Mouse (Mus musculus): ENCODE data around the gene Dnlz. TPM values are rescaled to one million over a fixed set of nuclear protein-coding genes. Genes with fewer than 3 reads are reported as not detected.
"Not testable (repeated sequence)": the region's sequence is repeated elsewhere in the genome, so short reads cannot be mapped to it uniquely, and the experiment has no call there.

Gene Dnlz
- polyA plus RNA-seq, 1 experiment from 2014 or later, result 30.6 TPM

GRCm38 (mm10) chr2:26387713-26388112 is 35.8 kb upstream of the Dnlz start:
- Histone ChIP-seq H3K36me3 (ENCODE audit: insufficient read depth, low read length) (peaks cover 60% of the 10 kb centered on the region), H3K4me3 (ENCODE audit: low read length) (peak overlapping the region; percentile 90; the same call in 1 of the 2 replicates)
- WGBS, result 84% methylated on average over 3 of the region's 3 CpGs

GRCm38 (mm10) chr2:26380871-26381270 is 29.0 kb upstream of the Dnlz start:
- not testable (repeated sequence) for H3K4me1 ChIP-seq (ENCODE audit: insufficient read depth, low read length); H3K9me3 ChIP-seq (ENCODE audit: low read length); H3K27ac ChIP-seq (ENCODE audit: low read length); H3K27me3 ChIP-seq (ENCODE audit: insufficient read depth, low read length)
- ATAC-seq (ENCODE audit: low FRiP score, low TSS enrichment), result 0 out of 2 replicates have a peak, but pooled peaks have one; percentile 10
- H3K36me3 ChIP-seq (ENCODE audit: insufficient read depth, low read length), result peaks cover 59% of the 10 kb centered on the region
- H3K9ac ChIP-seq (replicated peaks; ENCODE audit: low read length), result peak overlapping the region; percentile 77
- 30% methylated on average over 6 of the region's 6 CpGs for WGBS
- peak overlapping the region; percentile 79 for H3K4me2 ChIP-seq (replicated peaks; ENCODE audit: low read depth, low read length)
- peak overlapping the region; percentile 79 for H3K4me3 ChIP-seq (ENCODE audit: low read length)

More at GRCm38 (mm10) chr2:26387713-26388112, 35.8 kb upstream of the Dnlz start:
- no peak for ATAC-seq (ENCODE audit: low FRiP score, low TSS enrichment)
- Histone ChIP-seq H3K9me3 (ENCODE audit: low read length) (no peaks in the 10 kb centered on the region), H3K27ac (ENCODE audit: low read length) (no peak overlapping the region), H3K4me1 (ENCODE audit: insufficient read depth, low read length) (peaks cover 18% of the 10 kb centered on the region), H3K9ac (replicated peaks; ENCODE audit: low read length) (peak overlapping the region; percentile 93; the same call in 1 of the 2 replicates), H3K27me3 (ENCODE audit: insufficient read depth, low read length) (no peaks in the 10 kb centered on the region), H3K4me2 (replicated peaks; ENCODE audit: low read depth, low read length) (peak overlapping the region; percentile 92)

DNA sequence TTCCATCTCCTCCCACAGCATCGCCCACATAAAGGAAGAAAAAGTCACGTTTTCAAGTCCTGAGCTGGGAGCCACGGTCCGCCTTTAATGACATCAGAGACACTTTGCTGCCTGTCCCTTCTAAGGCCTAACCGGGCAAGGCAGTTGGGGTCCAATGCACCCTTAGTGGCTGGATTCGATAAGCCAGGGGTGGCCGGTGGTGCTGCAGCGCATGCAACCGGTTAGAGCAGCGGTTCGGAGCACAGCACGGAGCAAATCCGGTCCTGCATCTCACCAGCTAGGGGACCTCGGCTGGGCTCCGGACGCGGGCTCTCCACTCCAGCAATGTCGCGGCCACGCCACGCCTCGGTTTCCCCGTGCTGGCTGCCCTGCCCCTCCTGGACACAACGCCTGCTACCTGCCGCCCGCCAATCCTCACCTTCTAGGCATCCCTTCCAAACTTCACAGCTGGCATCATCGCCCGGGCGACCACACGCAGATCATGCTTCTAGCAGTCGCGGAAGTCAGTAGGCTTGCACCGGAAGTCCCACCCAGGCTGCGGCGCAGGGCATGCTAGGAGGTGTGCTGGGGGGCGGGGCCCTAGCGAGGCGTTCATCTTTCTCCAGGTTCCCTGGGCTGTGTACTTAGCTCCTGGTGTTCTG is 28.3 kb upstream of the Dnlz start, which contains the start of gene Snapc4:
Gene Snapc4, minus strand, starts transcription at position 523 of the 641 bp plus-strand sequence.
- peaks cover 58% of the 10 kb centered on the region for H3K36me3 ChIP-seq (ENCODE audit: insufficient read depth, low read length)

DNA sequence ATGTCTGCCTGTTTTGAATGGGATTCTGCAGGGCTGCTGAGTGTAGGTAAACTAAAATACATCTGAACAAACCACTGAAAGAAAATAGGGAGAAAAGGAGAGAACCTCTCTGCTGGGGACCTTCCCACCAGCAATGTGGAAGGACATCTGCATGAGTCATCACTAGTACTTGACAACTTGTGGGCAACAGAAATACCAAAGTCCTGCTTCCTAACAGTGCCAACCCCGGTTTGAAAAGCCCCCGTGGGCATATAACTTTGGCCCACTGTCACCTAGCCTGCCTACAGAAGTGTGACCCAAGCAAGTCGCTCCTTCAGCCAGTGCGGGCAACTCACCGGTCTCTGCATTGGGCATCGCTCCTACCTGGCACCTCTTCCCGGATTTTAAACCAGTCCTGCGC is 20.5 kb upstream of the Dnlz start:
- H3K4me2 ChIP-seq (replicated peaks; ENCODE audit: low read depth, low read length), result no peak overlapping the region
- no peaks in the 10 kb centered on the region for H3K4me1 ChIP-seq (ENCODE audit: insufficient read depth, low read length)
- H3K36me3 ChIP-seq (ENCODE audit: insufficient read depth, low read length), result peaks cover 85% of the 10 kb centered on the region
- H3K4me3 ChIP-seq (ENCODE audit: low read length), result no peak overlapping the region
- WGBS, result 94% methylated on average over 8 of the region's 8 CpGs
- no peak overlapping the region for H3K27ac ChIP-seq (ENCODE audit: low read length)
- ATAC-seq (ENCODE audit: low FRiP score, low TSS enrichment), result no peak
- no peak overlapping the region for H3K9ac ChIP-seq (replicated peaks; ENCODE audit: low read length)
- H3K9me3 ChIP-seq (ENCODE audit: low read length), result no peaks in the 10 kb centered on the region
- H3K27me3 ChIP-seq (ENCODE audit: insufficient read depth, low read length), result no peaks in the 10 kb centered on the region

More for the DNA sequence above, 28.3 kb upstream of the Dnlz start, which contains the start of gene Snapc4:
- ATAC-seq (ENCODE audit: low FRiP score, low TSS enrichment), result peak; percentile 97
- Histone ChIP-seq H3K4me1 (ENCODE audit: insufficient read depth, low read length) (peaks cover 6% of the 10 kb centered on the region), H3K4me3 (ENCODE audit: low read length) (peak within 1 kb of the TSS; percentile 79), H3K4me2 (replicated peaks; ENCODE audit: low read depth, low read length) (peak within 1 kb of the TSS; percentile 79), H3K27ac (ENCODE audit: low read length) (peak within 1 kb of the TSS; percentile 9; the same call in 1 of the 2 replicates), H3K9ac (replicated peaks; ENCODE audit: low read length) (peak within 1 kb of the TSS; percentile 77), H3K27me3 (ENCODE audit: insufficient read depth, low read length) (no peaks in the 10 kb centered on the region), H3K9me3 (ENCODE audit: low read length) (no peaks in the 10 kb centered on the region)
- under 1% methylated on average over 38 of the region's 38 CpGs for WGBS

DNA sequence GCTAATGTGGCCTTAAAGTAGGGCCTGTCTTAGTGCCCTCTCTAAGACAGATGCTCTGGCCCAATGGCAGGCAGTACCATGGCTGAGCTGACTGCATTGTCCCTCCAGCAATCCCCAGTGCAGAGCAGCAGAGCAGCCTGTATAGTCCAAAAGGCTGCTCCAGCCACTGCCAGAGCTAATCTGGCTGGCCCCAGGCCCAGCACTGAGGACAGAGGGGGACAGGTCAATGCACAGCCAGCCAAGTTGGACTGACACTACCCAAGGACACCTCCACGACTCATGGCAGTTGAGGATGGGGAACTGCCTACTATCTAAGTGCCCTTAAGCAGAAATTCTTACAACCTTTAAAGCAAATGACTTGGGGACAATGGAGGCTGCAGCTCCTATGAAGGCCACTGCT is 16.7 kb upstream of the Dnlz start:
- Histone ChIP-seq H3K9ac (replicated peaks; ENCODE audit: low read length) (no peak overlapping the region), H3K4me1 (ENCODE audit: insufficient read depth, low read length) (no peaks in the 10 kb centered on the region), H3K36me3 (ENCODE audit: insufficient read depth, low read length) (peaks cover 80% of the 10 kb centered on the region), H3K27ac (ENCODE audit: low read length) (no peak overlapping the region), H3K4me2 (replicated peaks; ENCODE audit: low read depth, low read length) (no peak overlapping the region), H3K27me3 (ENCODE audit: insufficient read depth, low read length) (no peaks in the 10 kb centered on the region), H3K4me3 (ENCODE audit: low read length) (no peak overlapping the region), H3K9me3 (ENCODE audit: low read length) (no peaks in the 10 kb centered on the region)
- 95% methylated on average over 1 of the region's 1 CpGs for WGBS
- ATAC-seq (ENCODE audit: low FRiP score, low TSS enrichment), result no peak

DNA sequence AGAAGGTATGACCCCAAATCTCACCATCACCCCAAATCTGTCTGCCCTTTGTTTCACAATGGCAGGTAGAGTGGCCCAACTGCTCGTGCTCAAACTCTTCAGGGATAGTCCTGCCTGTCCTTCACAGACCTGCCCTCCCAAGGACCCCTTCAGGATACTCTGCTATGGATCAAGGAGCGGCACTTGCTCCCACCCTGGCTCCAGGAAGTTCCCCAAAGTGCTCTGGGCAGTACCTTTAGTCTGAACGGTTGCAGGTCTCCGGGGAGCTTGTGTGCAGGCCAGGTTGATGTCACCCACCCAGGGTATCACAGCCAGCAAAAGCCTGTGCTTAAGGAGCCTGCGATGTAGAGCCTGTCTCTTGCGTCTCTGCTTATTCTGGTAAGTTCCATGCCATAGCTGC is 16.0 kb upstream of the Dnlz start:
- Histone ChIP-seq H3K36me3 (ENCODE audit: insufficient read depth, low read length) (peaks cover 80% of the 10 kb centered on the region), H3K4me1 (ENCODE audit: insufficient read depth, low read length) (no peaks in the 10 kb centered on the region)
- WGBS, result 93% methylated on average over 6 of the region's 6 CpGs

GRCm38 (mm10) chr2:26364738-26365465 is 13.0 kb upstream of the Dnlz start:
- Histone ChIP-seq H3K9me3 (ENCODE audit: low read length) (no peaks in the 10 kb centered on the region), H3K9ac (replicated peaks; ENCODE audit: low read length) (no peak overlapping the region), H3K36me3 (ENCODE audit: insufficient read depth, low read length) (peaks cover 60% of the 10 kb centered on the region), H3K27me3 (ENCODE audit: insufficient read depth, low read length) (no peaks in the 10 kb centered on the region), H3K4me1 (ENCODE audit: insufficient read depth, low read length) (no peaks in the 10 kb centered on the region), H3K4me2 (replicated peaks; ENCODE audit: low read depth, low read length) (no peak overlapping the region), H3K27ac (ENCODE audit: low read length) (peak overlapping the region; percentile 28; the same call in 1 of the 2 replicates), H3K4me3 (ENCODE audit: low read length) (no peak overlapping the region)
- 77% methylated on average over 10 of the region's 10 CpGs for WGBS
- no peak for ATAC-seq (ENCODE audit: low FRiP score, low TSS enrichment)

More for the DNA sequence above, 16.0 kb upstream of the Dnlz start:
- Histone ChIP-seq H3K4me3 (ENCODE audit: low read length) (no peak overlapping the region), H3K9ac (replicated peaks; ENCODE audit: low read length) (no peak overlapping the region), H3K4me2 (replicated peaks; ENCODE audit: low read depth, low read length) (no peak overlapping the region), H3K9me3 (ENCODE audit: low read length) (no peaks in the 10 kb centered on the region), H3K27ac (ENCODE audit: low read length) (no peak overlapping the region), H3K27me3 (ENCODE audit: insufficient read depth, low read length) (no peaks in the 10 kb centered on the region)
- no peak for ATAC-seq (ENCODE audit: low FRiP score, low TSS enrichment)

DNA sequence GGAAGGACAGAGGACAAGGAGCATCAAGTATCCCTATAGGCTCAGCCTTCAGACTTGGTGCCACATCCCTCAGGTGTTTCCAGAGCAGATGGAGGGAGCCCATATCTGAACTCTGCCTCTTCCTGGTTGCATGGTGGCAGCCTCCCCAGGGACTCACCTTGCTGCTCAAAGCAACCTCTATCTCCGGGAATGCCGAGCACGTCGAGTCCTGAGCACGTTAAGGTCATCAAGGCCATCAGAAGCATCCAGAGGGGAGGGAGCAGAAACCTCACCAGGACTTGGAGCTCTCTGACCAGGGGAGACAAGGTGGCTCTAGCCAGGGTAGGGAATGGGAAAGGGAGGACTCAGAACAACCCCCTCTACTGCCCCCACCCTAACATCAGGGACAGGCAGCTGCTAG is 11.6 kb upstream of the Dnlz start:
- no peaks in the 10 kb centered on the region for H3K9me3 ChIP-seq (ENCODE audit: low read length)
- WGBS, result 80% methylated on average over 5 of the region's 5 CpGs

DNA sequence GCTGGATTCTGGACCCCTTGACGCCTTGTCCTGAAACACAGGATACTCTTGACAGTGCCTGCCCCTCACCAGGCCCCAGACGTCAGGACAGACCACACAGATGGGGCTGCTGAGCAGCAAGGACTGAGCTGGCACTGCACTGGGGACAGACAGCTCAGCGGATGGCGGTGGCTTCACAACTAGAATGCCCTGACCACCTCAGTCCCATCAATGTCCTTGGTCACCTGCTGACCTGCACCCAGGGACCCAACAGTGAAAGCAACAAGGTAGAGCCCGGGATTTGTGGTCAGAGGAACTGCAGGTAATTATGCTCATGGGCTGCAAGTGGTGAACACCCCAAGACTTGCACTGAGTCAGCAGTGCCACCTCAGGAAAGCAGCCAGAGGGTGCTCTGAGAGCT is 11.1 kb upstream of the Dnlz start:
- Histone ChIP-seq H3K27ac (ENCODE audit: low read length) (no peak overlapping the region), H3K9ac (replicated peaks; ENCODE audit: low read length) (no peak overlapping the region), H3K4me3 (ENCODE audit: low read length) (no peak overlapping the region), H3K9me3 (ENCODE audit: low read length) (no peaks in the 10 kb centered on the region), H3K4me1 (ENCODE audit: insufficient read depth, low read length) (no peaks in the 10 kb centered on the region), H3K36me3 (ENCODE audit: insufficient read depth, low read length) (peaks cover 44% of the 10 kb centered on the region), H3K4me2 (replicated peaks; ENCODE audit: low read depth, low read length) (no peak overlapping the region), H3K27me3 (ENCODE audit: insufficient read depth, low read length) (no peaks in the 10 kb centered on the region)
- 88% methylated on average over 5 of the region's 5 CpGs for WGBS
- no peak for ATAC-seq (ENCODE audit: low FRiP score, low TSS enrichment)

More for the DNA sequence above, 11.6 kb upstream of the Dnlz start:
- Histone ChIP-seq H3K36me3 (ENCODE audit: insufficient read depth, low read length) (peaks cover 48% of the 10 kb centered on the region), H3K4me3 (ENCODE audit: low read length) (no peak overlapping the region), H3K9ac (replicated peaks; ENCODE audit: low read length) (no peak overlapping the region), H3K4me2 (replicated peaks; ENCODE audit: low read depth, low read length) (no peak overlapping the region), H3K4me1 (ENCODE audit: insufficient read depth, low read length) (no peaks in the 10 kb centered on the region), H3K27me3 (ENCODE audit: insufficient read depth, low read length) (no peaks in the 10 kb centered on the region), H3K27ac (ENCODE audit: low read length) (no peak overlapping the region)
- ATAC-seq (ENCODE audit: low FRiP score, low TSS enrichment), result no peak

DNA sequence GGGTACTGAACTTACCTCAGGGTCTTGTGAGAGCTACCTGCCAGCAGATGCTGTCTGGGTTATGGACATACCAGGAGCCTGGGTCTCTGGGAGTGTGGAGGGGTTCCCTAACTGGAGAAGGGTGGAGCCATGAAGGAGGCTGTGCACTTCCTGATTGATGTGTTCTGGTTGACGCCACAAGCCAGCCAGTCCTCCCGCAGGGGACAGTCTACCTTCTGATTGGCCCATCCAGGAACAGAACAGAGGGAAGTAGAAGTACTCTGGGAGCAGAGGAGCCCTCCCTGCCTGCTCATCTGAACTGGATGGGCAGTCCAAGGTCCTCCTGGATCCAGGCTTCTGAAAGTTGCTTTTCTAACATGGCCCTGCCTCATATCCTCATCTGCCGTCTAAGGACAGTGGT is 8.9 kb upstream of the Dnlz start, which contains the start of gene Card9:
Gene Card9, minus strand, starts transcription at position 147 of the 400 bp plus-strand sequence.
- H3K4me3 ChIP-seq (ENCODE audit: low read length), result no peak within 1 kb of the TSS
- H3K9ac ChIP-seq (replicated peaks; ENCODE audit: low read length), result no peak within 1 kb of the TSS; the same call in 1 of the 2 replicates
- 43% methylated on average over 3 of the region's 3 CpGs for WGBS
- no peak within 1 kb of the TSS for H3K27ac ChIP-seq (ENCODE audit: low read length)
- H3K4me2 ChIP-seq (replicated peaks; ENCODE audit: low read depth, low read length), result no peak within 1 kb of the TSS
- peaks cover 4% of the 10 kb centered on the region; the same call in 1 of the 2 replicates for H3K4me1 ChIP-seq (ENCODE audit: insufficient read depth, low read length)
- ATAC-seq (ENCODE audit: low FRiP score, low TSS enrichment), result no peak
- no peaks in the 10 kb centered on the region for H3K9me3 ChIP-seq (ENCODE audit: low read length)
- H3K36me3 ChIP-seq (ENCODE audit: insufficient read depth, low read length), result peaks cover 23% of the 10 kb centered on the region; the same call in 1 of the 2 replicates
- no peaks in the 10 kb centered on the region for H3K27me3 ChIP-seq (ENCODE audit: insufficient read depth, low read length)

Measured in kidney, embryonic 16.5 days (tissue).